Mouse (Mus musculus): Measurements from ENCODE around the gene Esrrg. TPM values are rescaled to one million over a fixed set of nuclear protein-coding genes. Genes with fewer than 3 reads are reported as not detected.

The Esrrg gene
- polyA plus RNA-seq, 1 experiment, result 12.7 TPM

GRCm38 (mm10) chr1:187803997-187804396 is 195.4 kb downstream of the Esrrg start:
- TF ChIP-seq CTCF (IDR thresholded peaks at IDR 0.05; ENCODE audit: extremely low read depth, insufficient read depth, low read length) (no peak), POLR2A (IDR thresholded peaks at IDR 0.05; ENCODE audit: extremely low read depth, insufficient read depth, low read length) (no peak)
- Histone ChIP-seq H3K4me1 (ENCODE audit: control insufficient read depth, insufficient read depth, low read length) (no peaks in the 10 kb centered on the region), H3K27ac (ENCODE audit: insufficient read depth, low read length) (no peak overlapping the region), H3K4me3 (ENCODE audit: insufficient read depth, low read length) (no peak overlapping the region)

DNA sequence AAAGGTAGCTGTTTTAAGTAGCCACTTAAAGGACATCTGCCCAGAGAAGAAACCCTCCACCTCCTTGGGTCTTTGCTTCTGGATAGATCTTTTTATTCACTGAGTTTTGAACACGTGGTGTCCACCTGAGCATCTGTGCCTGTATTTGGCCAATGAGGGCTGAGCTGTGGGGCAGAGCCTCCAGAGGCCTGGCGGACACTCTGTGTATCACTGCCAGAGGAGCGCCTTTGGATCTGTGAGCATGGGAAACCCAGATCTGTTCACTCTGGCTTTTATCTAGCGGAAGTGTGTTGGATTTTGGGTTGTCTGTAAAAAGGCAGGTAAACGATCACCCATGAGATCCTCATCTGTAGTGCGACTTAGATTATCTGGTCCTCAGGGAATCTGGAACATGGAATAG is 196.4 kb downstream of the Esrrg start:
- Histone ChIP-seq H3K4me1 (ENCODE audit: control insufficient read depth, insufficient read depth, low read length) (no peaks in the 10 kb centered on the region), H3K4me3 (ENCODE audit: insufficient read depth, low read length) (no peak overlapping the region), H3K27ac (ENCODE audit: insufficient read depth, low read length) (no peak overlapping the region)
- TF ChIP-seq POLR2A (IDR thresholded peaks at IDR 0.05; ENCODE audit: extremely low read depth, insufficient read depth, low read length), result no peak
- TF ChIP-seq CTCF (IDR thresholded peaks at IDR 0.05; ENCODE audit: extremely low read depth, insufficient read depth, low read length), result no peak

DNA sequence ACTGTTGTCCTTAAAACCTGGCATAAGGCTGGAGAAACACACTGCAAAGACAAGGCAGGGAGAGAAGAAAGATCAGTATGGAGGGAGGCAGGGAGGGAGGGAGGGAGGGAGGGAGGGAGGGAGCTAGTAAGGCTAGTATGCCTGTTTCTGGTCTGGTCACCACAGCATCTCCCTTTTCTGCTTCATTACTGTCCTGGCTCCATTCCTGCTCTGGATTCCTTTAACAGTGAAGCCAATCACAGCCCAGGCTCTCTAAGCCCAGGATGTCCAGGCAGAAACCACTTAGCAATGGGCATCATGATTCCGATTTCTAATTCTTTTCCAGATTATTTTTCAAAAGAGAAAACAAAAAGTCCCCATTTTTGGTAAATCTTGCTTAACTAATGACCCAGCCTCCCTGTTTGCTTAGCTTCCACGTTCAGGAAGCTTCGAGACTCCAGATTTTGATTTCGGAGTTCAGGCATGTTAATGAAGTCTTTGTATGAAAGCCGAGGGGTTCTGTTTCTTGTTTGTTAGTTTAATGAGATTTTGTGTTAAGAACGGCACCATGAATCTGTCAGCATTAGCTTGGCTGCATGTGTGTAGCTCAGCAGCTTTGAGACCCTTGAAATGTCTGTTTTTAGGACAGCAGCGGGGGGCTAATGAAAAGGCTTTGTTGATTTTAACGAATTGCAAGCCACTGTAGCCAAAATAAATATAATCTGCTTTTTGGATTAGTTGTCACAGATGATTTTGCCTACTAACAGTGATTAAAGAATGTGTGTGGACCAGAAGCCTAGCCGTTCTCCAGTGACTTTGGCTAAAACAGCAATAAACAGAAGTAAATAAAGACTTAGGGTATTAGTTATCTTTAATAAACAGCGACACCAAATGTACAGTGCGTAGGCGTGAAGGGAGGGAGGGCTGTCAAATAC is 199.1 kb downstream of the Esrrg start:
- Histone ChIP-seq H3K27ac (ENCODE audit: insufficient read depth, low read length) (no peak overlapping the region), H3K4me3 (ENCODE audit: insufficient read depth, low read length) (no peak overlapping the region), H3K4me1 (ENCODE audit: control insufficient read depth, insufficient read depth, low read length) (no peaks in the 10 kb centered on the region)
- TF ChIP-seq POLR2A (IDR thresholded peaks at IDR 0.05; ENCODE audit: extremely low read depth, insufficient read depth, low read length) (no peak), CTCF (IDR thresholded peaks at IDR 0.05; ENCODE audit: extremely low read depth, insufficient read depth, low read length) (no peak)

GRCm38 (mm10) chr1:187808391-187808922 is 199.9 kb downstream of the Esrrg start:
- H3K4me1 ChIP-seq (ENCODE audit: control insufficient read depth, insufficient read depth, low read length), result no peaks in the 10 kb centered on the region
- H3K4me3 ChIP-seq (ENCODE audit: insufficient read depth, low read length), result no peak overlapping the region
- TF ChIP-seq CTCF (IDR thresholded peaks at IDR 0.05; ENCODE audit: extremely low read depth, insufficient read depth, low read length) (no peak), POLR2A (IDR thresholded peaks at IDR 0.05; ENCODE audit: extremely low read depth, insufficient read depth, low read length) (no peak)
- H3K27ac ChIP-seq (ENCODE audit: insufficient read depth, low read length), result no peak overlapping the region

- Histone ChIP-seq H3K4me1 (ENCODE audit: control insufficient read depth, insufficient read depth, low read length) (no peaks in the 10 kb centered on the region), H3K4me3 (ENCODE audit: insufficient read depth, low read length) (no peak overlapping the region), H3K27ac (ENCODE audit: insufficient read depth, low read length) (no peak overlapping the region)
- no peak for TF ChIP-seq POLR2A (IDR thresholded peaks at IDR 0.05; ENCODE audit: extremely low read depth, insufficient read depth, low read length)
- TF ChIP-seq CTCF (IDR thresholded peaks at IDR 0.05; ENCODE audit: extremely low read depth, insufficient read depth, low read length), result no peak
These were observed 201.0 kb downstream of the Esrrg start for GRCm38 (mm10) chr1:187809546-187809945.

DNA sequence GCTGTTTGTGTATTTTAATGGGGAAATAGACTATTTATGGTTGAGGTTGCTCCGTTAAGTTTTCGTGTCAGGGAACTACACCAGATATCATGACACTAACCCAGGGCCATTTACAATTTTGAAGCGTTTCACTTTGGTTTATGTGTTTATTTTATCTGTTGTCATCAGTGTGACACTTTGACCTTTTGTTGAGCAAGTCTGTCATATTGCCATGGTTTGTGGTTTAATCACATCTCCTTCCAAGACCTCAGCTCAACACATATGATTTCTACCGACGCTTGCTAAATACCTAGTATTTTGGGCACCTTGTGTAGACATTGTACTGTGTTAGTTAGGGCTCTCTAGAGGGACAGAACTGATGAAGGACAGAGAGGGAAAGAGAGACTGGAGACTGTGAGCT is 210.8 kb downstream of the Esrrg start:
- no peak for TF ChIP-seq POLR2A (IDR thresholded peaks at IDR 0.05; ENCODE audit: extremely low read depth, insufficient read depth, low read length)
- no peak for TF ChIP-seq CTCF (IDR thresholded peaks at IDR 0.05; ENCODE audit: extremely low read depth, insufficient read depth, low read length)
- Histone ChIP-seq H3K27ac (ENCODE audit: insufficient read depth, low read length) (no peak overlapping the region), H3K4me1 (ENCODE audit: control insufficient read depth, insufficient read depth, low read length) (no peaks in the 10 kb centered on the region; the same call in 1 of the 2 replicates), H3K4me3 (ENCODE audit: insufficient read depth, low read length) (no peak overlapping the region)

DNA sequence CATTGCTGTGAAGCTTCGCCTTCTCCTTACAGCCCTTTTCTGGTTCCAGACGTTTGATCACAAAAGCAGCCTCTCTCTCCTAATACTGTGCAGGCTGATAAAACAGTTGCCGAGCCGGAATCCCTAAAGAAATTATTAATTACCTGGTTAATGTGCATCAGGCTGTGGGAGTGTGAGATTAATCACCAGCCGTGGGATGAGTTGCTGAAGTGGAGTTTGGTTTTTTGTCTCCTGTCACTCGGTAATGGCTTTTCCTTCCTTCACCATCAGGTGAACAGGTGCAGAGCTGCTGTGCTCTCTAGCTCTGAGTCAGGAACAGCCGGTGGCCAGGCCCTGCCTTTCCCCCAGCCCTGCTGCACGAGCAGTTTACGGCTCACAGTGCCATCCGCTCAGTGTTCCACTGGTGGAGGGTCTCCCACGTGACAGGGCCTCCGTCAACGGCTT is 212.8 kb downstream of the Esrrg start:
- TF ChIP-seq CTCF (IDR thresholded peaks at IDR 0.05; ENCODE audit: extremely low read depth, insufficient read depth, low read length), result no peak
- no peak for TF ChIP-seq POLR2A (IDR thresholded peaks at IDR 0.05; ENCODE audit: extremely low read depth, insufficient read depth, low read length)
- Histone ChIP-seq H3K4me3 (ENCODE audit: insufficient read depth, low read length) (no peak overlapping the region), H3K4me1 (ENCODE audit: control insufficient read depth, insufficient read depth, low read length) (no peaks in the 10 kb centered on the region; the same call in 1 of the 2 replicates), H3K27ac (ENCODE audit: insufficient read depth, low read length) (no peak overlapping the region)

GRCm38 (mm10) chr1:187823351-187823750 is 214.8 kb downstream of the Esrrg start:
- no peak for TF ChIP-seq CTCF (IDR thresholded peaks at IDR 0.05; ENCODE audit: extremely low read depth, insufficient read depth, low read length)
- Histone ChIP-seq H3K27ac (ENCODE audit: insufficient read depth, low read length) (no peak overlapping the region), H3K4me3 (ENCODE audit: insufficient read depth, low read length) (no peak overlapping the region), H3K4me1 (ENCODE audit: control insufficient read depth, insufficient read depth, low read length) (no peaks in the 10 kb centered on the region; the same call in 1 of the 2 replicates)

GRCm38 (mm10) chr1:187825421-187826097 is 217.0 kb downstream of the Esrrg start:
- H3K27ac ChIP-seq (ENCODE audit: insufficient read depth, low read length), result no peak overlapping the region
- no peaks in the 10 kb centered on the region for H3K4me1 ChIP-seq (ENCODE audit: control insufficient read depth, insufficient read depth, low read length)
- no peak for TF ChIP-seq POLR2A (IDR thresholded peaks at IDR 0.05; ENCODE audit: extremely low read depth, insufficient read depth, low read length)
- TF ChIP-seq CTCF (IDR thresholded peaks at IDR 0.05; ENCODE audit: extremely low read depth, insufficient read depth, low read length), result no peak
- no peak overlapping the region for H3K4me3 ChIP-seq (ENCODE audit: insufficient read depth, low read length)
